Mouse (Mus musculus) liver, adult (tissue): ENCODE data around the gene Myo1b.

Source experiments
- GATA4 ChIP-seq: IDR thresholded peaks from 2 replicates; pipeline ENCODE4 v1.6.1; 2014; ENCODE audit warnings: mild to moderate bottlenecking, low read length; ENCODE audit not compliant: insufficient replicate concordance

Myo1b gene

DNA sequence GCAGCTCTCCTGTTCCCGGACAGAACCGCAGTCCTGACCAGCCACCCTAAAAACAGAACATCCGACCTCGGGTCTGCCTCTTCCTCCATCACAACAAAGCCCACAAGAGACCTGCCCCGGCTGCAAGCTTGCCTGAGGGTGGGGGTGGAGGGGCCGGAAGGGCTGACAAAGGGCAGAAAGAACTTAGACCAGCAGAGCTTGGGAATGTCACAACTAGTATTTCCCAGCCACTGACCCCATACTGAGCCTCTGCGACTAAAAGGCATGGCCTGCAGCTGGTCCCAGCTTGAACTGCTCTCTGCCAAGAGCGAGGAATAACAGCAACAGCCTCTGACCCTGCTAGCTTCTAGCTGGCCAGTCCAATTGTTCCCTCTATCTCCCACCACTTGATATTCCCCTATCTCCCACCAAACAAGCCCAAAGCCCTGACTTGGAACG, 36.5 kb downstream of the Myo1b start:
- no peak for TF ChIP-seq GATA4

DNA sequence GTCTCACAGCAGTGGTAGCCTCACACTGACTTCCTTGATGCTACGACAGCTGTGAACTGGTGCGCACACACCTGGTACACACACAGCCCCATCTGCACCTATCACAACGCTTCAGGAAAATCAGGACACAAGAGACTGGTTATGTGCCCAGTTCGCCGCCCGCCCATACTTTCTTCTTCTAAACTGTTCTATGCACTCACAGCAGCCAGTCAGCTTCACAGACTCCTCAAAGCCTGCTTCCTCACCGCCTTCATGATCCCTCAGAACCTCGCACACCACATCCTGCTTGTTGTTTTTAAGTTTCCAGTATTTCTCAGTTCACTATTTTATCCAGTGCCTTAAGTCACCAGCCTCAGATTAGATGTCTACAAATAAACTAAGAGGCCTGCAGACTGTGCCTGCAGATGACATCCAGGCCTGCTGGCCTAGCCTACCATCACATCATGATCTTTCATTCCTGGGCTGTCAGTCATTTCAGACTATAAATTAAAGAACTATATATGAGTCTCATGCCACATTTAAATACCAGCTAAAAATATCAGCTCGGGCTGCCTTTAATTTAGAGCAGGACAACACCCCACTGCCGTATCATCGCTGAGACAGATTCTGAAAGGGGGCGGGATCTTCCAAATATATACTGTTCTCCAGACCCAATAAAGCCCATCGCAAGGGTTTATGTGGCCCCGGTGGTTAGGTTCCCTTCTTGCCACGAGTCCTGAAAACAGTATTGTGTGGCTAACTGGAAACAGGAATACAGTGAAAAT, 40.2 kb downstream of the Myo1b start:
- TF ChIP-seq GATA4: no peak

DNA sequence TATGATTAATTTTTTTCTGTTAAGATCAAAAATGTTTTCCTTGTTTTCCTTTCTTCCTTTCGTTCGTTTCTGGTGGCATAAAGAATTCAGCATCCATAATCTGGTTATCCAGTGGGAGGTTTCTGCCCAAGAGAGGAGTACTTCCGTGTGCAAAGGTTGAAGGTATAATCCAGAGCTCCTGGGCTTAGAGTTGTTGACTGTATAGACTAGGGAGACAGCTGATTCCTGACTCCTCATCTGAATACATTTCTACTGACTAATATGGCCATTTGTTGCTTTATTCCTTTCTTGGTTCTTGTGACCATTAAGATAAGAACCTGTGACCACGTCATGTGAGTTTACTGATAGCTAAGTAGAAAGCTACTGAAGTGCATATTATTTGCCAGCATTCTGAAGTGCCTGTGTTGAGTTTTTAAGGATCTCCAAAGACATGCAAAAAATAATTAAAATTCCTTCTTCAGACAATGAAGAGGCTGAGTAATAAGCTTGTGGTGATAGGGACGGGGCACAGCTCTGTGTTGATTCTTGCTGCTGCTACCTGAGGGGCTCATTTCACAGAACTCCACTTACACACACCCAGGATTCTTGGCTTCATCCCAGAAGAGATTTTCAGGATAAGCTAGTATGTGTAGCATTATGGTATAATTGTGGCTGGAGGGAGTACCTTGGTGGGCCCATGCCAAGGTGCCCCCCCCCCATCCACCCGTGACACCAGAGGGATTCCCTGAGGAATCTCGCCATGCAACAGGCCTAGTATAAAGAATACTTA, 43.2 kb downstream of the Myo1b start:
- no peak for TF ChIP-seq GATA4

DNA sequence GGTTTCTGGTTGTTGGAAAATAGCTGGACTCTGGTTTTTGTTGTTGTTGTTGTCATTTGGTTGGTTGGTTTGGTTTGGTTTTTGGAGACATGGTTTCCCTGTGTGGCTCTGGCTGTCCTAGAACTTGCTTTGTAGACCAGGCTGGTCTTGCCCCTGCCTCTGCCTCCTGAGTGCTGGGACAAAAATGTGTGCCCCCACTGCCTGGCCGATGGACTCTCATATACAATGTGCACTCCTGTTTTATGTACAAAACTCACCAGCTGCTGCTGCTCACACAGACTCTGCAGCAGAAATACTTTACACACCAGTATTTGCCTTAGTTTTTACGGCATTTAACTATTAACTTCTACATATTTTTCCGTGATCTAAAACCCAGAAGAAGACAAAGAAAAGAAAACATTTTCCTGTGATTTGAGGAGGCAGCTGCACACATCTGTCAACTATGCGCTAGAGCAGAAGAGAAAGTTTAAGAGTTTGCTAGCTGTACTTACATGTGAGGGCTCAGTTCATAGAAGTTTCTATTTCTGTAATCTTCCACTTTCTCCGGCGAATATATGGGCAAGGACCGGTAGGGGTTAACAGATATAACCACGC, 52.9 kb downstream of the Myo1b start:
- no peak for TF ChIP-seq GATA4

DNA sequence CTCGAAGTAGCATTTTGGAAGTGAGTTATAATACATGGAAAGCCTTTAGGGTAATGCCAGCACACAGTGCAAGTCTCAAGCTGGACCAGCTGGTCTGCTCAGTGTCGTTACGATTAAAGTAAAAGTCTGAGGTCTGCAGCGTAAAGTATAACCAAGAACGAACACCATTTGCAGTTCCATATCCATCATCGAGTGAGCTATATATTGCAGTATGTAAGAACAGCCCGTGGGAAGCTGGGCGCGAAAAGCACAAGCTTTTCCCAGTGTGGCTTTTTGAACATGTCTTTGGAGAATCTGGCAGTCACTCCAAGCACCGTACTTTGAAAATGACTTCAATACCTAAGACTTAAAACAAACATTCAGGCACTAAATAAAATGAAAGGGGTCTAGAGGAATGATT, 55.0 kb downstream of the Myo1b start:
- TF ChIP-seq GATA4: no peak

DNA sequence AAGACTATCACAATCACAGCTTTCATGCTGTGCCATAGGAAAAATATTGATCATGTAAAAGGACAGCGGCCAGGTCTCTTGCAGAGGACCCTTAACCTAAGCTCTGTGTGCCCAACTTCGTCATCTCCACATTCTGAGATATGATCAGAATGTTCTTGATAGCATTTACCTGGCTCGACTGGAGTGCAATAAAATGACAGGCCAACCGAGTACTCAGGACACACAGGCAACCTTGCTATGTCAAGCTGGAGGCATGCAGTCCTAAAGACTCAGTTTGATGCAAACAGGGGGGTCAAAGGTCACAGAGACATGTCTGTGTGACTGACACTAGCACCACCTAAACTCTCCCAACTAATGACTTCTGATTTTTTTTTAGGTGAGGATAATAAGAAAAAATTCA, 58.9 kb downstream of the Myo1b start:
- TF ChIP-seq GATA4: no peak

DNA sequence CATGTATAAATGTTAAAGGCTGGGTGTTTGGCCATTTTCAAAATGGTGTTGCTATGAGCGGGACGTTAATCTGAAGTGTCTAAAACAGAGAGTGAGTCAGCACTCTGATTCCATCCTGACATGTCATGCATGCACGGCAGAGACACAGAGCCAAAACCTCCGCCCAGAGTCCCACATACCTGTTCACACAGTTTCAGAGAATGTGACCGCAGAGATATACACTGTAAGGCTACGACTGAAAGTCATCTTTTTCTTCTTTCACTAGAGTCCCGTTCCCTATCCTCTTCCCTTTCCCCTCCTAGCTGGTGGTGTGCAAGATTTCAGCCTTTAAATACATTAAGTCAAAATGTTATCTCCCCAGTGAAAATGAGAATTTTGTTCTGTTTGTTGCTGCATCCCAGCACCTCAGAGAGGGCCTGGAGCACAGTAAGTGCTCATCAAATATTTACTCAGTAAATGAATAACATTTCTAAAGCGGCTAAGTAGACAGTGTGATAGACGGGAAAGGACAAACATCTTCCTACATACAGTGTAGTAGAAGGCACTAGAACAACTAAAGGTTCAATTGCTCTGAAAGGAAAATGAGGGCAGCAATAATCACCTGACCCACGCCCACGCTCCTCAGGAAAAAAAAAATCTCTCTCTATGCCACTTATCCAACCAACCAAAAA, 59.5 kb downstream of the Myo1b start:
- no peak for TF ChIP-seq GATA4

DNA sequence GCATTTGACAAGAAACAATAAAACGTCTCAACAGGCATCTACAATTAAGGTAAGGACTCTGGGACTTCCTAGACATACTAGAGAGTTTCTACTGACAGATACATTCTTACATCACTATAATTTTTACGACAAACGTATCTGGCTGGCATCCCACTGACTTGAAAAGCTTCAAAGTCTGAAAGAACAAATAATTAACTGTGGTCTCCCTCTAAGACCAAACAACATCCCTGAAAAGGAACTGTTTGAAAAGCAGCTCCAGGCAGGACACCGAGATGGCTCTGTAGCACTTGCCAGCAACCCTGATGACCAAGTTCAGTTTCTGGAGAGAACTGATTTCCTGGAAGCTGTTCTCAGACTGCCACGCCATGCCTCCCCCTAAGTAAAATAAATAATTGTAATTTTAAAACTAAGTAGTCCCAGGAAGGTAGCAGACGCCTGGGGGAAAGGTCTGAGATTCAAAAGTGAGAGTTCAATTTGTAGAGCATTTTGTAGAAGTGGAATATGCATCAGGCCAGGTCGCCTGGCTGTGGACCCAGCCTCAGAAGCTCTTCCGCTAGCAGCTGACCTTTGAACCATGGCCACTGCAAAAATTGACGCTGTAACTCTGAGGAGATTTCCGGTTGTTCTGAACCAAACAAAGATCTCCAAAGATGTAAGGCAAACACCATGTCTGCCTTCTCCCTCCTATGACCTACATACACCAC, 60.2 kb downstream of the Myo1b start:
- TF ChIP-seq GATA4: no peak

DNA sequence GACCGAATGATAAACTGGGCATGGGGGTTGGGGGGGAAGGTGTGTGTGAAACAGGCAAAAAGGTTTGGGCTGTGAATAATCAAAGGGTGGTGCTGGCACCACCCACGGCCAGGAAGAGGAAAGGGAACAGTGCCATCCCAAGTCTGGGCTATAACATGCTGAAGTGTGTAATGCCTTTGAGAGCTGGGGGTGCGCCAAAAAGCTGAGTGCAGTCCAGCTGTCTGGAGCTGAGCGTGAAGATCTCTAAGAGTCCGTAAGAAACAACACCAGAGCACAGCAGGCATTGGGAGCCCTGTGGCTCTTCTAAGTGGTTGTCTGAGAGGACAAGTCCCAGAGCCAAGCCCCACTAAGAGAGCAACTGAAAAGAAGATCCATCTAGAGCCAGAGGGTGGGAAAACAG, 63.6 kb downstream of the Myo1b start:
- TF ChIP-seq GATA4: no peak

DNA sequence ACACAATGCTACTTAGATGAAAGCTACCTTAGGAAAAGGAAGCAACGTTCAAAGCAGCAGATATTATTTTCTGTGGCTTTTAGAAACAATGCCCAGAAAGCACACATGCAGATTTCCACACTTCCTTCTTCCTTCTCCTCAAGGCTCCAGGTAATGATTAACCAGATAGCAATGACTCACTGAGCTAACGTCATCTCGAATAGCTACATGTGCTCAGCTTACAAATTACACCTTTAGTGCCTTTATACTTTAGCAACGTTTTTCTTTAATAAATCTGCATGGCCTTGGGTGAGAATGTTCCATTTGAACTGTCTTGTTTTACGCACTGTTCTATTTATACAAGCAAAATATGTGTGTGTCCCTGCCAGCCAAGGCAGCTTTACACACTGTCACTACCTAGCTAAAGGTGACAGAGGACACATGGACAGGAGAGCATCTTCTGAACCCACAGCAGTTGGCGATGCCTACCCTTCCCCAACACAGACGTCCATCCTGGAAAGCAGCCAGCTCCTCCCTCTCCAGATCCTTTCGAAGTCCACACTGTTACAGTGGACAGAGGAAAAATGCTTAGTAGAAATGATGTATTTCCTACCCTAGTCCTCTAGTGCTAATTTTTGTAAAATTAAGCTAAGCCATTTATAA, 66.2 kb downstream of the Myo1b start:
- no peak for TF ChIP-seq GATA4

DNA sequence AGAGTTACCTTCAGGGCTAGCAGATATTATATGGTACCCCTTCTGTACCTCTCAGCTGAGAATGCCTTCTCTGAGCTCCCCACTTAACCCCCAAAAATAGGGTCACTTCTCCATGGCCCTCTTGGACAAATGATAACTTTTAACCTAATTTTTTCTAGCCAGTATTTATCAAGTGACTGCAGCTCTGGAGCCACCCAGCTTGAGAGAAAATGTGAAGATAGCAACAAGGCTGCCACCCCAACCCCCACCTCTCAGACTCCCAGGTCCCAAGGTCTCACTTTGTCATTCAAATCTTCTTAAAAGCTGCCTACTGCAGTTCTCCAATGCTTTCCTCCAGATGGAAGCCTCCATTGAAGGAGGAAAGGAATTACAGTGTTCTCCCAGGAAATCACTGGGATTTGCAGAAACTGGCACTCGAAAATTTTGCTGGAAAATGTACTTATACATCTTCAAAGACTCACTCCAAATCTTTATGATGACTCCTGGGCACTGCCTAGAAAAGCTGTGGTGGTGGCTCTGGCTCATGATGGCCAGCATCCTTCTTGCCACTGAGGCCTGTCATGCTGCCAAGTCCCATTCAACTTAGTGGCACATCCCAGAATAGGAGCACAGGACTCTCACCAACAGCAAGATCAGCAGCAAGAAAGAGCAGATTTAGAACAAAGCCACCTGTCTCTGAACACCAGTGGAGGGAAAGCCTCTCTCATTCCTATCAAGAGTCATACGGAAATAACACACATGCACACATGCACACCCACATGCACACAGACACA, 70.4 kb downstream of the Myo1b start:
- no peak for TF ChIP-seq GATA4

DNA sequence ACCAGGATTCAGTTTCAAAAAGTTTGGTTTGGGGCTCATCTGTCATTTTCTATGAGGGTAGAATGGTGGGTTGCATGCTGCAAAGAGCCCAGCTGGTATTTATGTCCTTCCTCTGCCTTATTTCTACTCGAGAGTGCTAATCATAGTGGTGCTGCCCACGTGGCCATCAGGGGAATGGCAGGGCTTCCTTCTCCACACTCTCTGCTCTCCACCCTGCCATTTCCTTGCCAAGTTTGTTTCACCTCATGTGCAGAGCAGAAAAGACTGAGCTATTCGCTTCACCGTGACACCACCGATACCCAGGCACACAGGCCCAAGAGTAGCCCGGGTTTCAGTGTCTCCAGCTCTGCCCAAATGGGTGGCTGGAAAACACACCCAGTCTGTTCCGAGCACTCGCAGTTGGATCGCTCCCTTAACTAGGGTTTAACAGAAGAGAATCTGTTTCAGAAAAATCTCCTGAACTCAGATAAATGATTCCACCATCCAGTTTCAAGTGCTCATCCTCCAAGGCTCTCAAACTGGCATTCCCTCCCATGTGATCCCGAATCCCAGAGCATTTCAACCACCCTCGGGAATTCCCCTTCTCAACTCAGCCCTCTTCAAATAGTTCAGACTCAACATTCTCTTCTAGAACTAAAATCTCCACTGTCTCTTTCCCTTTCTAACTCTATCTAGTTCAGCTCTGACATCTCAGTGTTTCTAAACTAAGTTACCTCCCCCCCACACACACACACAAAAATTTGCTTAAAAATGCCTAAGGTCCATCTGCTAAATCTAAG, 77.8 kb downstream of the Myo1b start:
- TF ChIP-seq GATA4: no peak

DNA sequence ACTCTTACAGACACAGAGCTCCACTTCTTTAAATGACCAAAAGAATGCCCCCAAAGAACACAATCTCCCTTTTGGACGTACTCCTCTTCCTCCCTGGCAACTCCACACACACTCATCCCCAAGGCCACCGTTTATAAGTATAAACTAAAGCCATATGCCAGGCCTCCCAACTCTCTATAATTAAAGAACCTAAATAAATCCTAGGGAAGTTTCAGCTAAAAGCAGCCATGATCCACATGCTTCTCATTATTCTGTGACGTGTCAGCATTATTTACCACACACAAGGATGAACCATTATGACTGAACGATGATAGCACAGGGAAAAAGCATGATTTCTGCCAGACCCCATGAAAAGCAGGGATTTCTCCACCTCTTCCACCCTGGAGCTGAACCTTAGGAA, 78.6 kb downstream of the Myo1b start:
- TF ChIP-seq GATA4: no peak
